Mouse (Mus musculus): ENCODE measurements around the gene Tbl3. TPM values are rescaled to one million over a fixed set of nuclear protein-coding genes. Genes with fewer than 3 reads are reported as not detected.
"Not testable (repeated sequence)": the region's sequence is repeated elsewhere in the genome, so short reads cannot be mapped to it uniquely, and the experiment has no call there.

The Tbl3 gene
- polyA plus RNA-seq, 1 experiment from 2014 or later: 64.4 TPM

DNA sequence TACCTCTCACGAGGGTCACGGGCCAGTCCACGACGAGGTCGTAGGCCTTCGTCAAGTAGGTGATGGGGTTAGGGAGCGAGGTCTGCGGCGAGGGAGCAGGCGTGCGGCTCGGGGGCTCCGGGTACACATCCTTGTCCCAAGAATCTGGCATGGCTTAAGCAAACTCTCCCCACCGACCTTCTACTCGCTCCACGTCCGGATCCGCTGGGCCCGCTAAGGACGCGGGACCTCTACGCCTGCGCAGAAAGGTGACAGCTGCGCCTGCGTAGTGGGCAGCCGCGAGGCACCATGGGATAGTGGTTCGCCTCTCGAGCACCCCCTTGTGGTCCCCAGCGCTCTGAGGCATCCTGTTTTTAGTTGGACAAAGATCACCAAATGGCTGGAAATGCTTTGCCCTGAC lies 16.7 kb upstream of the Tbl3 start, which contains the start of gene Ndufb10:
TSS of gene Ndufb10 (minus strand) at position 295 of the 400 bp plus-strand sequence.
- ATAC-seq (ENCODE audit: insufficient read depth, low FRiP score, low read depth): peak; percentile 73
- Histone ChIP-seq H3K4me1 (peaks cover 20% of the 10 kb centered on the region), H3K27me3 (replicated peaks) (no peaks in the 10 kb centered on the region), H3K4me3 (replicated peaks) (peak within 1 kb of the TSS; percentile 86), H3K9ac (peak within 1 kb of the TSS; percentile 77), H3K9me3 (no peaks in the 10 kb centered on the region), H3K27ac (peak within 1 kb of the TSS; percentile 90), H3K36me3 (peaks cover 14% of the 10 kb centered on the region), H3K4me2 (peak within 1 kb of the TSS; percentile 80)
- under 1% methylated on average over 30 of the region's 30 CpGs for WGBS

DNA sequence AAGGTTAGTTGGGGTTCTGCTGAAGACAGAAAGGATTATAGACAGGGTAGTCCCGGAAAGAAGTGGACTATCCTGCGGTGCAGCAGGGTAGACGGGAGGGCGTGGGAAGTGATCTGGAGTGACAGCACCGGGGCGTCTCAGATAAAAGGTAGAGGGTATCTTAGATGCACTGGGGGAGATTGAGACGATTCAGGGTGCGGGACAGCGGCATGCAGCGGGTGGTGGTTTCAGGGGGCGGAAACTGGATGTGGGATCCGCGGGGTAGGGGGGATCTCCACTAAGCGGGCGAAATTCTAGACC lies 16.4 kb upstream of the Tbl3 start:
- H3K9me3 ChIP-seq: no peaks in the 10 kb centered on the region
- H3K9ac ChIP-seq: peak overlapping the region; percentile 77
- peaks cover 20% of the 10 kb centered on the region for H3K4me1 ChIP-seq
- 0% methylated on average over 15 of the region's 15 CpGs for WGBS
- H3K27ac ChIP-seq: peak overlapping the region; percentile 90
- peak; percentile 3; the same call in 1 of the 2 replicates for ATAC-seq (ENCODE audit: insufficient read depth, low FRiP score, low read depth)
- peaks cover 14% of the 10 kb centered on the region for H3K36me3 ChIP-seq
- H3K4me2 ChIP-seq: peak overlapping the region; percentile 80
- H3K4me3 ChIP-seq (replicated peaks): peak overlapping the region; percentile 86
- H3K27me3 ChIP-seq (replicated peaks): no peaks in the 10 kb centered on the region

DNA sequence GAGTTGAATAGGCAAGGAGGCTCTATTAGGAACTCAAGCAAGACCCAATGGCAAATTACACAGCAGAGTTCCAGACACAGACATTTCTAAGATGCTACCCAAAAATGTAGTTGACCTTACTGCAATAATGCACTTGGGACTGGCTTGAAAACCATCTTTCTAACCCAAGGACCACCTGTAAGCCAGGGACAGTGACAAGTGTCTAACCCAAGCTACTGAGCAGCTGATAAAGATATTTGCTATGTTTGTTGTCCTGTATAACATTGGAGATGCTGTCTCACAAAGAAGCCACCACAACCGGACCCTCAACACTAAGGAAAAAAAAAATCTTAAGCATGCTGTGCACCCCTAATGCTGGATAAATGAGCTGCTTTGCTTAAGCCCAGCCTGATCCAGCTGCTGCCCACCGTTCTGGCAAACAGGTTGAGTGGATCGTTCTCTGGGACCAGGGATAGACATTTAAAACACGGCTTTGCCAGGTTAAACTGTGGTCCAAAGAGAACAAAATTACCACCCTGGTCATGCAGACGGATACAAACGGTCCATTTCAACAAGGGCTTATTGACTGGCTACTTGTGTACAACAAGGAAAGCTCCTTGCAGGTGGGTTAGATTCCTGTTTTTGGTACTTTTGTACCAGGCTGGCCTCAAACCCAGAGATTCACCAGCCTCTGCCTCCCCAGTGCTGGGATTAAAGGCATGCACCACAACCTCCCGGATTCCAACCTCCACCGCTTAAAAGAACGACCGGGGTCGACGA lies 15.8 kb upstream of the Tbl3 start:
- peak overlapping the region; percentile 90 for H3K27ac ChIP-seq
- WGBS: 2% methylated on average over 12 of the region's 12 CpGs
- H3K4me2 ChIP-seq: peak overlapping the region; percentile 80
- no peaks in the 10 kb centered on the region for H3K27me3 ChIP-seq (replicated peaks)
- peak overlapping the region; percentile 86 for H3K4me3 ChIP-seq (replicated peaks)
- peaks cover 18% of the 10 kb centered on the region for H3K36me3 ChIP-seq
- peak overlapping the region; percentile 77 for H3K9ac ChIP-seq
- H3K4me1 ChIP-seq: peaks cover 20% of the 10 kb centered on the region
- no peak for ATAC-seq (ENCODE audit: insufficient read depth, low FRiP score, low read depth)
- no peaks in the 10 kb centered on the region for H3K9me3 ChIP-seq

DNA sequence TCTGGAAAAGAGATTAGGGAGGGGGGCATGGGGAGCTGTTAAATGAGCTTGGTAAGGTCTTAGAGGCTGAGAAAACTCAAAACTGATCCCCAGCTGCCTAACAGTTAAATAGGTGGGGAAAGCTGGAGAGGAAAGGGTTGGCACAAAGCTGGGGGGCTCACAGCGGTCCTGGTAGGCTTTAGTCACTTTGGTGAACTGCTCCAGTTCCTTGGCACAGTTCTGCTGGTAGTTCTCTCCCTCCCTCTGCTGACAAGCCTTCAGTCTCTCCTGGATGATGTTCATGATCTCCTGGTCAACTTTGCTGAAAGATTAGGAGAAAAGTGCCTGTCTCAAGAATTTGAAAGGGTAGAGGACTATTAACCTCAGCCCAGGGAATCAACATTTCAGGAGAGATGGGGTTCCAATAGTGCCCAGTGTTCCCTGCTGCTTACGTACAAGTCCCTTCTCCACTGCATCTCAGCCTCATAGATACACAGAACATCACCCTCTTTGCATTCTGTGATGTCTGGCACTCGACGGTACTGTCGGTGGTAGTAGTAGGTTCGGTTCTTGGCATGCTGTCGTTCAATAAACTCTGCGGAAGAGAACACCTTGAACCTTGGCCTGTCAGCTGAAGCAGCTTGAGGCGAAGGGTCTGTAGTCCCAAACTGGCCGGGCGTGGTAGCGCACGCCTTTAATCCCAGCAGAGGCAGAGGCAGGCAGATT lies 14.9 kb upstream of the Tbl3 start:
- Histone ChIP-seq H3K27me3 (replicated peaks) (no peaks in the 10 kb centered on the region), H3K27ac (peak overlapping the region; percentile 90; the same call in 1 of the 2 replicates), H3K9ac (no peak overlapping the region), H3K4me3 (replicated peaks) (peak overlapping the region; percentile 86; the same call in 1 of the 2 replicates), H3K4me1 (peaks cover 20% of the 10 kb centered on the region), H3K36me3 (peaks cover 19% of the 10 kb centered on the region), H3K9me3 (no peaks in the 10 kb centered on the region), H3K4me2 (peak overlapping the region; percentile 80)
- no peak for ATAC-seq (ENCODE audit: insufficient read depth, low FRiP score, low read depth)
- WGBS: 30% methylated on average over 13 of the region's 13 CpGs

DNA sequence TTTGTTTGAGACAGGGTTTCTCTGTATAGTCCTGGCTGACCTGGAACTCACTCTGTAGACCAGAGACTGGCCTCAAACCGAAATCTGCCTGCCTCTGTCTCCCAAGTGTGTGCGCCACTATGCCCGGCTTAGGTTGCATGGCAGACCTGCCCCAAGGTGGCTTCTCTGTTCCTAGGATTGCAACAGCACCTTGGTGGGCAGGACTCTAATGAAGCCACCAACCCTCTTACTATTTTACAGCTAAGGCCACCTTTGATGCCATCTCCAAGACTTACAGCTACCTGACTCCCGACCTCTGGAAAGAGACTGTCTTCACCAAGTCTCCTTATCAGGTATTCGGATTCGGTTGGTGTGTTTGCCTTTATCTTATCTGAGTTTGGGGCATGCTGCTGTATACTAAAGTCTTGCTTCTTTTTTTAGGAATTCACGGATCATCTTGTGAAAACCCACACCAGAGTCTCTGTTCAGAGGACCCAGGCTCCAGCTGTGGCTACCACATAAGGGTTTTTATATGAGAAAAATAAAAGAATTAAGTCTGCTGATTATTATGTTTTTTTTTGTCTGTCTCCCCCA lies 14.0 kb upstream of the Tbl3 start:
- peak overlapping the region; percentile 26; the same call in 1 of the 2 replicates for H3K27ac ChIP-seq
- peak overlapping the region; percentile 41 for H3K9ac ChIP-seq
- peak overlapping the region; percentile 90 for H3K4me3 ChIP-seq (replicated peaks)
- peak overlapping the region; percentile 80 for H3K4me2 ChIP-seq
- not testable (repeated sequence) for H3K9me3 ChIP-seq; ATAC-seq (ENCODE audit: insufficient read depth, low FRiP score, low read depth); H3K27me3 ChIP-seq (replicated peaks)
- peaks cover 20% of the 10 kb centered on the region for H3K4me1 ChIP-seq
- H3K36me3 ChIP-seq: peaks cover 19% of the 10 kb centered on the region
- 44% methylated on average over 7 of the region's 7 CpGs for WGBS

DNA sequence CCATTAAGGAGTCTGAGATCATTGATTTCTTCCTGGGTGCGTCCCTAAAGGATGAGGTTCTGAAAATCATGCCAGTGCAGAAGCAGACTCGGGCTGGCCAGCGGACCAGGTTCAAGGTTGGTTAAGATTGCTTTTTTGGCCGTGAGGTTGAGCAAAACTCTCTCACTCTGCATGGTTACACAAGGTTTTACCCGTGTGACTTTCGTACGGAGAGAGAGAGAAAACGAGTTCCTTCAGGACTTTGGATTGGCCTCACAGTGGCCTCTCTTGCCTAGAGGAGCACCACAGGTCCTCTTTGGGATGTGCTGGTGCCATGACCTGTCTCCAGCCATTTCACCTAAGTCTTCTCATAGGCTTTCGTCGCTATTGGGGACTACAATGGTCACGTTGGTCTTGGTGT lies 13.2 kb upstream of the Tbl3 start:
- H3K4me3 ChIP-seq (replicated peaks): peak overlapping the region; percentile 90
- peaks cover 20% of the 10 kb centered on the region for H3K4me1 ChIP-seq
- under 1% methylated on average over 11 of the region's 11 CpGs for WGBS
- H3K4me2 ChIP-seq: peak overlapping the region; percentile 80
- H3K9me3 ChIP-seq; ATAC-seq (ENCODE audit: insufficient read depth, low FRiP score, low read depth); H3K27me3 ChIP-seq (replicated peaks): not testable (repeated sequence)
- H3K27ac ChIP-seq: peak overlapping the region; percentile 83; the same call in 1 of the 2 replicates
- peak overlapping the region; percentile 80 for H3K9ac ChIP-seq
- peaks cover 23% of the 10 kb centered on the region for H3K36me3 ChIP-seq

DNA sequence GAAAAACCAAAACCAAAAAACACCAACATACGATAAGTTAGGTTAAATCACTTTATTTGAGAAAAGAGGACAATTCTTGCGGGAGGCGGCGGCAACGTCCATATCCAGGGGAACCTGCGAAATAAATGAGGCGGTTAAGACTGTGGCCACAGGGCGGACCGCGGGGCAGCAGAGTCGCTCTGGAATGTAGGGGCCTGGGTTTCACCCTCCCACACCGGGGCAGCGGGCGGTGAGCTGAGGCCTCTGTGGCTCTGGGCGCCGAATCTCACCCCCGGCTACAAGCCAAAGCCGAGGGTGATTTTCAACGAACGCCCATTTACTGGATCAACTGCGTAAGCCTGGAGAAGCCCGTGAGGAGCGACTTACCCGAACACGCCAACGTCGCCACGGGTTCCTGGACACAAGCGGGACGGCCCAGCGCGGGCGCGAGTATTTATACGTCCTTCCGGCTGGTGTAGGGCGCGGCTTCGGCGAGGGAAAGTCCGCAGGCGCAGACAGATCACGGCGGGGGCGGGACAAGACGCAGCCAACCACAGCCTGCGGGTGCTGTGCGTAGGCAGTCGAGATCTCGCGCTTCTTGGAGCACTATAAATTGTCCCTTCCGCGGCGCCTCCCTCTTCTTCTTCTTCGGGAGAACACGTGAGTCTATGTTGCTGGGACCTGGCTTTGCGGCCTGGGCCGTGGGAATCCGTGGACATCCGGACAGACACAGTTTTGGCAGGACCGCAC lies 12.2 kb upstream of the Tbl3 start:
- no peaks in the 10 kb centered on the region for H3K27me3 ChIP-seq (replicated peaks)
- peak overlapping the region; percentile 83 for H3K27ac ChIP-seq
- ATAC-seq (ENCODE audit: insufficient read depth, low FRiP score, low read depth): peak; percentile 97
- peaks cover 25% of the 10 kb centered on the region for H3K36me3 ChIP-seq
- under 1% methylated on average over 61 of the region's 61 CpGs for WGBS
- H3K9ac ChIP-seq: peak overlapping the region; percentile 96
- peak overlapping the region; percentile 80 for H3K4me2 ChIP-seq
- peak overlapping the region; percentile 90 for H3K4me3 ChIP-seq (replicated peaks)
- peaks cover 20% of the 10 kb centered on the region for H3K4me1 ChIP-seq
- H3K9me3 ChIP-seq: no peaks in the 10 kb centered on the region

DNA sequence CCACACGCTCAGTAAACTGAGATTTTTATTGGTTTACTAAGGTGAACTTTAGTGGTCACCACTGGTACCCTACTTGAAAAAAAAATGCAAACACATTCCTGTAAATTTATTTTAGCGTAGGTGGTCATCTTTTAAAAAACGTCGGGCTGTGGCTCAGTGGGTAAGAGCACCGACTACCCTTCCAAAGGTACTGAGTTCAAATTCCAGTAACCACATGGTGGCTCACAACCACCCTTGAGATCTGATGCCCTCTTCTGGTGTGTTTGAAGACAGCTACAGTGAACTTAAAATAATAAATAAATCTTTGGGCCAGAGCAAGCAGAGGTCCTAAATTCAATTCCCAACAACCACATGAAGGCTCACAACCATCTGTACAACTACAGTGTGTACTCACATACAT lies 11.5 kb upstream of the Tbl3 start:
- not testable (repeated sequence) for H3K27me3 ChIP-seq (replicated peaks); H3K27ac ChIP-seq; ATAC-seq (ENCODE audit: insufficient read depth, low FRiP score, low read depth); H3K9me3 ChIP-seq
- Histone ChIP-seq H3K4me2 (peak overlapping the region; percentile 57), H3K36me3 (peaks cover 25% of the 10 kb centered on the region), H3K9ac (peak overlapping the region; percentile 96; the same call in 1 of the 2 replicates), H3K4me3 (replicated peaks) (peak overlapping the region; percentile 90), H3K4me1 (peaks cover 20% of the 10 kb centered on the region)
- 62% methylated on average over 5 of the region's 5 CpGs for WGBS

DNA sequence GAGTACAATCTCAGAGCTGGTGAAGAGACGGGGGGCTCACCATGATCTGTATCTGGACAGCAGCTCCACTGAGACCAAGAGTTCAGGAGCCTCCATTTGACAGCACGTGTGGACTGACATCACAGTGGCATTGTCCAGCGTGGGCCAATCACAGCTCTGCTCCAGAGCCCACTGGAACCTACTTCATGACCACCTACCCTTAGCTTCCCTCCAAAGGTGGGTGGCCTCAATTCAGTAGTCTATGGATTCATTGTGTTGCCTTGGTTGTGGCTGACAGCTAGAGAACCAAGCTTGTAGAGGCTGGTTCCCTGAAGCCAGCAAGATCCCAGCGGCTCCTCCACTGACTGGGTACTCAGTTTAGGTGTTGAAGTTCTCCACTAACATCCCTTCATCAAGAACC lies 10.5 kb upstream of the Tbl3 start, which contains the start of the genes Rnf151 and Rps2:
TSS of gene Rnf151 (minus strand) at position 121 of the 400 bp plus-strand sequence.
TSS of gene Rps2 (plus strand) at position 174 of the 400 bp plus-strand sequence.
- Histone ChIP-seq H3K4me1 (peaks cover 16% of the 10 kb centered on the region), H3K4me2 (peak within 1 kb of the TSS; percentile 57), H3K36me3 (peaks cover 25% of the 10 kb centered on the region), H3K9ac (peak within 1 kb of the TSS; percentile 96; the same call in 1 of the 2 replicates), H3K27ac (no peak within 1 kb of the TSS), H3K9me3 (no peaks in the 10 kb centered on the region), H3K4me3 (replicated peaks) (peak within 1 kb of the TSS; percentile 90), H3K27me3 (replicated peaks) (no peaks in the 10 kb centered on the region)
- ATAC-seq (ENCODE audit: insufficient read depth, low FRiP score, low read depth): no peak
- 87% methylated on average over 4 of the region's 4 CpGs for WGBS

DNA sequence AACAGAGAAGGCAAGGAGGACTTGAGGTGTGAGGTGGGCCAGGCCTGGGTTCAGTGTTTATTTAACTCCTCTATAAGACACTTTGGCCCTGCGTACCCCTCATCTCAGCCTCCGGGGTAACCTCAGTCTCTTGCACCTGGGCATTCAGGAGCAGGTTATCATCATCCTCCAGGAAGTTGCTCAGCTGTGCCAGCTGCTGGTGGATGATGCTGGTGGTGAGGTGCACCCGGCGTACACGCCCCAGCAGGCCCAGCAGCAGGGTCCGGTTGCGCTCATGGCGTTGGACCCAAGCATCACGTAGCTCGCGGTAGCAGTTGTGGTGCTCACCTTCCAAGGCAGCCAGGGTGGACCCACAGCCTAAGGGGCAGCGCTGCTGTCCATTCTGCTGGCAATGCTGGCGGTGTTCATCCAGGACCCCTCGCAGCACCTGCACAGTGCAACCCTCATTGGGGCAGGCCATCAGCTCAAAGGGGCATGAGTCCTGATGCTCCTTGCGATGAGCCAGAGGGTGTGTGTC lies 8.8 kb upstream of the Tbl3 start:
- no peak for ATAC-seq (ENCODE audit: insufficient read depth, low FRiP score, low read depth)
- Histone ChIP-seq H3K4me3 (replicated peaks) (no peak overlapping the region), H3K9me3 (no peaks in the 10 kb centered on the region), H3K4me1 (peaks cover 1% of the 10 kb centered on the region; the same call in 1 of the 2 replicates), H3K4me2 (no peak overlapping the region), H3K27me3 (replicated peaks) (no peaks in the 10 kb centered on the region), H3K36me3 (peaks cover 12% of the 10 kb centered on the region; the same call in 1 of the 2 replicates), H3K27ac (no peak overlapping the region), H3K9ac (no peak overlapping the region)
- WGBS: 95% methylated on average over 15 of the region's 15 CpGs

DNA sequence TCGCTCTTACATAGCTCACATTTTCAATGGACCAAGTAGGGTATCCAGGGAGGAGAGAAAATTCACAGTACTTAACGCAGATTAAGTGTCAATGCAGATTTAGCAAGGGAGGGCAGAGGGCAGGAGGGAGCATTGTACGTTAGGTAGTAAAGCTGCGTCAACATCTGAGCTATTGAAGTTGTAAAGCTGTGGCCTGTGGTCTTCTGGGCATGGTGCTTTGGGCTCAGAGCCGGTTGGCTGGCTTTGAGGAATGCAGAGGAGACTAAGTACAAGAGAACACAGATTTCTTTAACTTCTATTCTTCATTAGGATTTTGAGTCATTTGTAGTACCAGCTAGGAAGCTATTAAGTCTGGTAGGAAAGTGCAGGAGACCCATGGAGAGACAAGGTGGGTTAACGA lies 8.1 kb upstream of the Tbl3 start:
- Histone ChIP-seq H3K9me3 (no peaks in the 10 kb centered on the region), H3K4me2 (no peak overlapping the region), H3K36me3 (peaks cover 11% of the 10 kb centered on the region; the same call in 1 of the 2 replicates), H3K4me3 (replicated peaks) (no peak overlapping the region), H3K4me1 (no peaks in the 10 kb centered on the region; the same call in 1 of the 2 replicates), H3K27ac (no peak overlapping the region), H3K27me3 (replicated peaks) (no peaks in the 10 kb centered on the region), H3K9ac (no peak overlapping the region)
- ATAC-seq (ENCODE audit: insufficient read depth, low FRiP score, low read depth): no peak
- 77% methylated on average over 6 of the region's 6 CpGs for WGBS
